Mouse (Mus musculus) erythroblast, adult 5-6 weeks (primary cell): ENCODE results near the gene Ormdl1. TPM values are rescaled to one million over a fixed set of nuclear protein-coding genes. Genes with fewer than 3 reads are reported as not detected.

Experiments used
- total RNA-seq, 2 experiments: library from RNA; stranded (forward) in 1 of 2; stranded (reverse) in 1 of 2; fragments of 150-400 nt in 1 of 2; fragments of 200-764, 138-1000 nt in 1 of 2; gene quantifications; 2 replicates each; pipeline versions ENCODE4 v1.2.3 to v1.2.4; 2015 to 2017; ENCODE audit warnings: low replicate concordance in 2 of 2

The Ormdl1 gene
- total RNA-seq, 2 experiments from 2014 or later = 11.1 to 17.5 TPM

Other genes with a start within 250 kb of the Ormdl1 start
- not detected in 2 replicates for gene Mstn, start 235.5 kb upstream of the Ormdl1 start, total RNA-seq (2015; ENCODE audit: low replicate concordance)
- gene Mstn, start 235.5 kb upstream of the Ormdl1 start, total RNA-seq (2017; ENCODE audit: low replicate concordance) = not detected in 2 replicates
- not detected in 2 replicates for gene 1700019A02Rik, start 109.5 kb upstream of the Ormdl1 start, total RNA-seq (2015; ENCODE audit: low replicate concordance)
- not detected in 2 replicates for gene 1700019A02Rik, start 109.5 kb upstream of the Ormdl1 start, total RNA-seq (2017; ENCODE audit: low replicate concordance)
- gene Pms1, start 77 bp upstream of the Ormdl1 start, total RNA-seq (2015; ENCODE audit: low replicate concordance) = 1.5 and 12.7 TPM in 2 replicates
- 6.5 and 6.7 TPM in 2 replicates for gene Pms1, start 77 bp upstream of the Ormdl1 start, total RNA-seq (2017; ENCODE audit: low replicate concordance)
- gene Gm28778, start within 50 bp of the Ormdl1 start, total RNA-seq (2015; ENCODE audit: low replicate concordance) = 4.2 TPM in 1 of 2 replicates, not detected in the other
- gene Gm28778, start within 50 bp of the Ormdl1 start, total RNA-seq (2017; ENCODE audit: low replicate concordance) = not detected in 2 replicates
- 1.5 and 9.6 TPM in 2 replicates for gene Osgepl1, start 16.5 kb downstream of the Ormdl1 start, total RNA-seq (2015; ENCODE audit: low replicate concordance)
- gene Osgepl1, start 16.5 kb downstream of the Ormdl1 start, total RNA-seq (2017; ENCODE audit: low replicate concordance) = 6.1 and 10.9 TPM in 2 replicates
- gene Asdurf, start 55.5 kb downstream of the Ormdl1 start, total RNA-seq (2015; ENCODE audit: low replicate concordance) = not detected in 2 replicates
- 38.8 and 73.3 TPM in 2 replicates for gene Asdurf, start 55.5 kb downstream of the Ormdl1 start, total RNA-seq (2017; ENCODE audit: low replicate concordance)
- gene Gm28551, start 55.6 kb downstream of the Ormdl1 start, total RNA-seq (2015; ENCODE audit: low replicate concordance) = 1.5 and 5.2 TPM in 2 replicates
- 0.70 TPM in 1 of 2 replicates, not detected in the other for gene Gm28551, start 55.6 kb downstream of the Ormdl1 start, total RNA-seq (2017; ENCODE audit: low replicate concordance)
- gene Asnsd1, start 55.7 kb downstream of the Ormdl1 start, total RNA-seq (2015; ENCODE audit: low replicate concordance) = 33.6 and 58.6 TPM in 2 replicates
- gene Asnsd1, start 55.7 kb downstream of the Ormdl1 start, total RNA-seq (2017; ENCODE audit: low replicate concordance) = 28.5 and 30.8 TPM in 2 replicates